Mouse (Mus musculus): ENCODE measurements around the gene Cchcr1.

Cchcr1 gene

DNA sequence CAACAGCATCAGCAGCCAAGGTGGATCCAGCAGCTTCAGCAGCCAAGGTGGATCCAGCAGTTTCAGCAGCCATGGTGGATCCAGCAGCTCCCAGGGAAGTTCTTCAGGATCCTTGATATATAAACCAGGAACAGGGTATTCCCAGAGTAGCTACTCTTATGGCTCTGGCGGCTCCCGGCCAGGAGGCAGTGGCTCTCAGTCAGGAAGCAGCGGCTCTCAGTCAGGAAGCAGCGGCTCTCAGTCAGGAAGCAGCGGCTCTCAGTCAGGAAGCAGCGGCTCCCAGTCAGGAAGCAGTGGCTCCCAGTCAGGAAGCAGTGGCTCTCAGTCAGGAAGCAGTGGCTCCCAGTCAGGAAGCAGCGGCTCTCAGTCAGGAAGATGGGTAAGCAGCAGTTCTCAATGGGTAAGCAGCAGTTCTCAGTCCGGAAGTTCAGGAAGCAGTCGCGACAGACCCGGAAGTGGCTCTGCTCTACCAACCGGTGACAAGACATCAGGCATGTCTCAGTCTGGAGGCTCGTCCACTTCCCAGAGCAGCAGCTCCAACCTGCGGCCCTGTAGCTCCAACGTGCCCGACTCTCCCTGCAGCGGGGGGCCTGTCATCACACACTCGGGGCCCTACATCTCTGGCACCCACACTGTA, 38.0 kb downstream of the Cchcr1 start:
- DNase-seq (ENCODE audit: low read depth, low spot score), result no peak

DNA sequence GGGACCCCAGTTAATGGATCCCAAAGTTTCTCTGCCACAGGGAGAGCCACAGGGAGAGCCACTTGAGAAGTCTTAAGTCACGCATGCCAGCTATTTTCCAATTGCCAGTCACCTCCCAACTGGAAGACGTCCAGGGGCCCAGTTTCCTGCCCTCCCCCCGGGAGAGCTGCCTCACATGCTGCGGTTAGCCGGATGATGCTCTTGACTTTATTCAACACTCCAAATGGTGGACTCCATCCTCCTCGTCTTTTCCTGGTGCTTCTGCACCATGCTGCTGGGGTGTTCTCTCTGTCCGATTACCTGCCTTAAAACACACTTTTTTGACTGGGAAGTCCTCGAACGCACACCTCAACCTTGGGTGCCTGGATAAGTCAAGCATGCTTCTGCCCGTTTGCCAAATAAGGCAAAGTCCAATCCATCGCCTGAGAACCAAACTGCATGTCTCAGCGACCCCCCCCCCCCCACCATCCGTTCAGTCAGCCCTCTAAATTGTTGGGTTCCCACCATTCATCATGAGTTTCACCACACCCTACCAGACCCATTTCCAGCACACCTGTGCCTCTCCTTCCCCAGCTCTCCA, 39.4 kb downstream of the Cchcr1 start:
- DNase-seq (ENCODE audit: low read depth, low spot score), result no peak

DNA sequence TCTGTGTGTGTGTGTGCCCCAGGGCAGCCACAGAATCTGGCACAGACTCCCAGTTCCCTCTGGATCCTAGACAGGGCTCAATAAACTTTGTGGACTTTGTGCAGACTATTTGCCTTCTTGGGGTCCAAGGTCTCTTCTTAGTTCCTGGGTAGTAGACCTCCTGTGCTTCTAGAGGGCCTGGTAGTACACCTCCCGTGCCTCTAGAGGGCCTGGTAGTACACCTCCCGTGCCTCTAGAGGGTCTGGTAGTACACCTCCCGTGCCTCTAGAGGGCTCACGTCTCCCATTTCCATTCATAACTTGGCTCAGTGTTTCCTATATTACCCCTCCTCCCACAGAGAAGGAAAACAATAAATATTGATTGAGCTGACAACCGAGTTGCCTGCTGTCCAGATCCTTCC, 39.9 kb downstream of the Cchcr1 start:
- peak; percentile 66 for DNase-seq (ENCODE audit: low read depth, low spot score)

DNA sequence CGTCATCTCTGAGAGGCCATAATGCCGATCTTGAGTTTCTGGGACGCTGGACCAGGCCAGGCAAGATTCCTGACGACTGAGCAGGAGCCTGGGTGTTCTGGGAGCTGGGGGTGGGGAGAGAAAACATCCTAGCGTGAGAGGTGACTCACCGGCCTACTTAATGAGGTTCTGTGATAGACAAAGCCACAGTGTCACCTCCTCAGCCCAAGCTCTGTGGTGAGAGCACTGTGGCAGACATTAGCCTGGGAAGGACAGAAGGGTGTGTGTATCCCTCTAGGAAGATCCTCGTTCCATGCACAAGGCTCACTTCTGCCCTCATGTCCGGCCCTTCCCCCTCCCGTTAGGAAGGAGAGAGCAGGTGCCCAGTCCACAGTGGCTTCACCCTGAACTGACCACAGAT, 40.5 kb downstream of the Cchcr1 start:
- peak; percentile 24 for DNase-seq (ENCODE audit: low read depth, low spot score)

DNA sequence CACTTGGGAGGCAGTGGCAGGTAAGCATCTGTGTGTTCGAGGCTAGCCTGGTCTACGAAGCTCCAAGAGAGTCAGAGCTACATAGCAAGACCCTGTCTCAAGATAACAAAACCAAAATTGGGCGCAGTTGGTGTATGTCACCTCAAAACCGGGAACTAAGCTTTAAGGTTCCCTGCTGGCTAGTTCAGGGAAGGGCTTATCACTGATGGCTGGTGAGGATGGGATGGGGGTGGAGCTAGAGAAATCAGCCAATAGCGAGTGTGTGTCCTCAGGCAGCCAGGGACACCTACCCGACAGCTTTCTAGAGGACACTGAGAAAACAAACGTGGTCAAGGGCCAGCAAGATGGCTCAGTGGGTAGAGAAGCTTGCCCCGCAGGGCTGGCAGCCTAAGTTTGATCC, 41.3 kb downstream of the Cchcr1 start:
- no peak for DNase-seq (ENCODE audit: low read depth, low spot score)

DNA sequence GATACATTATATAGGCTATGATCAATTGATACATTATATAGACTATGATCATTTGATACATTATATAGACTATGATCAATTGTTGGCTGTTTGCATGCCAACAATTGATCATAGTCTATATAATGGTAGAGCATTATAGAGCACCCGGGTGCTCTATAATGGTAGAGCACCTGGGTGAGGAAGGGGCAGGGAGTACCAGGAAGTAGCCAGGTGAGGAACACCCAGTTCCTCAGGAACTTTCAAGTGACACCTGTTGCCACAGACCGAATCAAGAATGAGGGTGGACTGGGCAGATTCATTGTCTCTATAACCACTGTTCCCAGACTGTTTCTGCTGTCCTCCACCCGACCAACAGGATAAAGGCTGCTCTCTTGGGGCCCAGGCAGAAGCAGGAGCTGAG, 50.2 kb downstream of the Cchcr1 start, which contains the start of gene 2300002M23Rik:
2300002M23Rik (plus strand) TSS at position 301 of the 400 bp plus-strand sequence.
- no peak for DNase-seq (ENCODE audit: low read depth, low spot score)

DNA sequence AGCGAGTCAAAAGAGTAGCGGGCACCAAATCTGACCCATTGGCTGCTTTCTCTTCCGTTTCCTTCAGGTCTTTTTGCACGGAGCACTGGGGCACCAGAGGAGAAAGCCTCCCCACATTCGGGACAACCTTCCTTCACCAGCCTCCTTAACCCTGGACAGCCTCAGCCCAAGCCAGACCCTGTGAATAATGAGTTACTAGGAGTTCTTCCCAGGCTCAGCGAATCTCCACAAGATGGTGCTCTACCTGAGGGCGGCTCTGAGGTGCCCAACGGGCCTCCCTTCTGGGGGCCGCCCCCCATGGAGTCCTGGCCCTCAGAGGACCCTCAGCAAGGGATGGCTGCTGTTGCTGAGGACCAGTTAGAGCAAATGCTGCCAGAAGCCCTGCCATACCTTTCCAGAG, 50.9 kb downstream of the Cchcr1 start:
- DNase-seq (ENCODE audit: low read depth, low spot score), result no peak

DNA sequence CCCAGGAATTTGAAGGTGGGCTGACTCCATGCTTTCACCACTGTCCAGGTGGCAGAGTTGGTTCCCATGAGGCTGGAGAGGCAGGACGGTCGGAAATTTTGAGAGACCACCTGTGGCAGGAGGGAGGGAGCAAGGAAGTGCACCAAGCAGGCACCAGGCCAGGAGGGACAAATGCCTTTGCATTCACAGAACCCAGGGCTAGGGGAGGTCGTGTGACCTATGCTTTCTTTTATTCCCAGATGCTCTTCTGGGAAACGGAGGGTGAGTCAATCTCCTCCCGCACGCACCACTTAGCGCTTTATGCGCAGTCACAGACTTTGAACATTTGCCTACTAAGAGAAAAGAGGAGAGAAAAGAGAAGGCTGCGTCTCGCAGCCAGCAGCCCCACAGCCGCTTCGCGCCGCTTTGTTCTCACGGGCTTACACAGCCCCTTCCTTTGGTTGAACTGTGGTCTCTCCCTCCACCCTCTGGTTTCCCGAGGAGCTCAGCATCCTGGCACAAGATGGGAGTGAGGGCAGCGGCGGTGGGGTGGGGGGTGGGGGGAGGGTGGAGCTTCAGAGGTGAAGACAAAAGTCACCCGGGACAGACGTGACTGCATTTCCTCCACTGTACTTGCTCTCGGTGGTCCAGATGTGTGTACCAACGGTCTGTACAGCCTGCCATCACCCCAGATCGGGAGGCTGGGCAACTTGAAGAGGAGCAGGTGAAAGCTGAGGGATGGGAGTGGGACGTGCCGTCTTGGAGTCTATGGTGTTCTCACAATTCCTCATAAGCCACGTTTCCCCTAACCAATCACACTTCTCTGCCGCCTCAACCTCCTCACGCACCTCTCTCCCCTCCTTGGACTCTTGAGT, 52.4 kb downstream of the Cchcr1 start:
- DNase-seq (ENCODE audit: low read depth, low spot score), result peak; percentile 29

DNA sequence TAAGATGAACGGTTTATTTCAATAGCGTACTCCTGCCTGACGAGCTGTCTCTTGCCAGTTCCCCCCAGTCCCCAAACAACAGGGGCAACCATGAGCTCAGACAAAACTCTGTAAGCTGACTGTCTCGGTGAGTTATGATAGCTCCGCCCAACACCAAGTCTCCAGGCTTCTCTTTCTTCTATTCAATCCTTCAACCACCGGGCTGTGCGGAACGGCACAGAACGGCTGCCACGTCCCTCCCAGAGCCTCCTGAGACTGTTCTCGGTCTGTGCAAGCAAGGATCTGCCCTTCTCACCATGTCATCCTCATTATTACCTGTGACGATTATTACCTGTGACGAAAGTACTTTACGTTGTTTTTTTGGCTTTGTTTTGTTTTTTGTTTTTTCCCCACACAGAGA, 53.9 kb downstream of the Cchcr1 start:
- DNase-seq (ENCODE audit: low read depth, low spot score), result no peak

DNA sequence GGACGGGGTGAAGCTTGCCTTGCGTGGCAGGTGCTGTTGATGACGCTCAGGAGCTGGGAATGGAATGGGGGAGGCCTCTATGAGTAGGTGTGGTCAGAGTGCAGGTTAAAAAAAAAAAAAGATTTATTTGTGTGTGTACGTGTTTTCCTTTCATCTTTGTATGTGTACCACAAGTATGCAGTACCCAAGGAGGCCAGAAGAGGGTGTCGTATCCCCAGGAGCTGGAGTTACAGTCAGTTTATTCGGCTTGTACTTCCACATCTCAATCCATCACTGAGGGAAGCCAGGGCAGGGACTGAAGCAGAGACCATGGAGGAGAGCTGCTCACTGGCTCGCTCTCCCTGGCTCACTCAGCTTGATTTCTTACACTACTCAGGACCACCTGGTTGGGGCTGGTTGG, 54.6 kb downstream of the Cchcr1 start:
- DNase-seq (ENCODE audit: low read depth, low spot score), result no peak

DNA sequence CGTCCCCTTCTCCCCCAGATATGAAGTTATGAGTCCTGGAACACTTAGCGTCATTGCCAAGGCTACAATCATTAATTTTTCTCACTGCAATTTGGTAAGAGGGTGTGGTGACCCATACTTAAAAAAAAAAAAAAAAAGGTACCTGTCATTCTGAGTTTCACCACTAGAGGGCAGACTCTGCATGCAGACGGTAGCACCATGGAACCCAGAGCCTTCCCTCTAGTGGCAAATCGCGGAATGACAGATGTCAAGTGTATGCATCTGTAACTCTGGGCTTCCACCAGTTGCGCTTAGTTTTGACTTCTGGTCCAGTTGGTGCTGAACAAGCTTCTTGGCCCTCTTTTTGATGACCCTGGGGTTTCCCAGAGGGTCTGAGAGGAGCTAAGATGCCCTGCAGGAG, 61.3 kb downstream of the Cchcr1 start:
- peak; percentile 91 for DNase-seq (ENCODE audit: low read depth, low spot score)
